Mouse (Mus musculus) frontal cortex, postnatal 10 days (tissue): ENCODE results near the gene Atxn7.
"Not testable (repeated sequence)": the region's sequence is repeated elsewhere in the genome, so short reads cannot be mapped to it uniquely, and the experiment has no call there.

Experiments
- DNase-seq, 2 experiments: peaks; one replicate each; pipeline ENCODE4 v3.0.0; 2022; ENCODE audit warnings: low spot score in 2 of 2, mixed read lengths in 1 of 2

The Atxn7 gene

DNA sequence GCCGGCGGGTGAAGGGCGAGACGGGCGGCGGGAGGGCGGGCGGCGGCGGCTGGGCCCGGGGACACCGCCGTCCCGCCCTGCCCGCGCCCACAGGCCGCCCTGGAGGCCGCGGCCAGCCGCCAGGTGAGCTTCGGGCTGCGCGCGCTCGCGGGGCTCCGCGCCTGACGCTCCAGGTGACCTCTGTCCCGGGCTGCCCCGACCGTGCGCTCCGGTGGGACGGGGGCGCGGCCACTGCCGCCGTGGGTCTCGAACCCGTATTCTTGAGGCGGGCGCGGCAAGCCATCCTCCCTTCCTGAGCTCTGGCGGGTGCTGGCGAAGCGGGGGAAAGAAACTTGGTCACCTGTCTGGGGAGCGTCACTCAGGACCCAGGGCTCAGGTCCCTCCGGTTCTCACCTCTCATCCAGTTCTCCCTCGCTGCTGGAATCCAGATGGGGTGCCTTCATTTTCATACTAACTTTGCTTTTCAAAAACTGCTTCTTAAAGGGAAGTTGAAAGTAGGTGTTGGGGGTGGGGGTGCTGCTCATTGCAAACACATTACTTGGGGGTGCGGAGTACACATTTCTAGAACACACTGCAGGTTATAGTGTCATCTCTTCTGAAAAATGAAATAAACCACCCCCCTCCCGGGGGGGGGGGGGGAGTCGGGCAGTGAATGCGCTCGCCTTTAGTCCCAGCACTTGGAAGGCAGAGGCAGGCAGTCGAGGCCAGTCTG, at the start of gene Atxn7, which contains the start of gene Thoc7:
TSS of gene Atxn7 (plus strand) at position 40 of the 712 bp plus-strand sequence.
TSS of gene Thoc7 (minus strand) at position 452 of the 712 bp plus-strand sequence.
- peak; percentile 17 to 34 for DNase-seq

DNA sequence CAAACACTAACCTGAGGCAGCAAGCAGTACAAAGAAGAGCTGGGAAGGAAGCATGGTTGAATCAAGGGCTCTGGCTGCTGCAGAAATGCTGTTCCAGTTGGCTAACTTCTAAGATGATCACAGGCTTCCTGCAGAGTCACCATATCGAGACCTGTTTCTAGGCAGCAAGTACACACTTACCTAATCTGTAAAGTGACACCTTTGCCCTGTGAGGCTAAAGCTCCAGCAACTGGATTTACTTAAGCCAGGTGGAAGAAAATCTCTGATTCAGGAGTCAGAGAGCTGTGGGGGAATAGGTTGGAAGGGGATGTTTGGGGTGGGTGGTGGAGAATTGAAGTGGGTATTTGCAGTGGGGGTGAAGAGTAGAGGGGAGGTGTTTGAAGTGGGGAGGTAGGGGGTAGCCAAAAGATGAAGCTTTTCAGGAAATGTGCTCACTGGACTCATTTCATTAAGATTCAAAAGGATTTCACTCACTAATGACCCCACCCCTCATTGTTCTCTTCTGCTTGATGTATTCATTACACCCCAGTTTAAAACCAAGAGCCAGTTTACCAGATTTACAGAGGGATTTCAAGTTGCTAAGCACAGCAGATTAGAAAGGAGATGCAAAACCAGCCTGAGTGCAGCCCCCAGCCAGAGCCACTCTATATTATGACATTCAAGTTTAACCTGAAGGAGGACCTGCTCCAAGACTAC, 46.7 kb upstream of the Atxn7 start, which contains the start of gene Gm281:
TSS of gene Gm281 (minus strand) at position 92 of the 696 bp plus-strand sequence.
- no peak for DNase-seq

DNA sequence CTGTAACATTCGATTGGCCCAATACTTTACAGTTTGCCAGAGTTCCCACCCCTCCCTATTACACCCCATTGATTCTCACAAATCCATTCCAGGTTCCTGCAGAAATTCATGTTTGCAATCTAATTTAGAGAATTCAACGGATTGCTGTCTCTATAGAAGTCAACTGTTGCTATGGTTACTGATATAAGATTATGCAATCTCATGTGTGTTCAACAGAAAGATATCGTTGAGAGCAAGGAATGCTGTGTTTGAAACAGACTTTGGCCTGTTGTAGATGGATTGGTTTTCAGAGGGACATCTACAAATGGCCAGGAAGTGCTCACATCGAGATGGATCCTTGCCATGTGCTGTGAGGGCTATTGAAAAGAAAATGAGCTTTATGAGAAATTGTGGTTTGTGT, 46.0 kb upstream of the Atxn7 start:
- DNase-seq, result no peak

DNA sequence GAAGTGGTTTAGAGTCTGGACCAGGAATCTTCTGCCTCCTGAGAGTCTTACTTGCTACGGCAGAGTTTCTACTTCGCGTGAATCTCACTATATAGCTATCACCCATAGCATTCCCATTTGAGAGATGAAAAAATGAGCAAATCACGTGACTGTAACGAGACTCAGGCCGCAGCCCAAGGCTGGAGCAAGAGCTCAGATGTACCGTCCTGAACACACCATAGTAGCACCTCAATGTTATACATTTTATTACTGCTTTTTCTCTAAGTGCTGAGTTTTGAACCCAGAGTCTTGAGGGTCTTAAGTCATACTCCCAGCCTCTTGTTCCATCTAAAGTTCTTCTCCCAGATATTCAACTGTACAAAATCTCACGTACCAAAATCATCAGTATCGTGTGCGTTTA, 44.0 kb upstream of the Atxn7 start:
- no peak for DNase-seq

DNA sequence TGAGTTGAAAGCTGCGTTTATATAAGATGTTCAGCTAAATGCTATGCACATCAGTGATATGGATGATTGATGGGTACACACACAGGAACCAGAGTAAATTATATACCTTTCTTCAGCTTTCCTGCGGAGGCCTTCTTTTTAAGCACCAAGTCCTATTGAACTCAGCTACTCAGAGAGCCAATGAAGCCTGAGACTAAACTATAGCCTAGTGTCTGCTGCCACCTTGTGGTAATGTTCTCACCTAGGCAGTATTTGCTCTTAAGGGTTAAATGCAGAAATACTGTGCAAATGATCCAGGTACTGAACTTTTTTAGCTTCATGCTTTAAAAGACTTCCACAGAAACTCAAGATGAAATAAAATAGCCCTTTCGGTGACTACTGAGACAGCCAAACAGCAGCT, 43.6 kb upstream of the Atxn7 start:
- DNase-seq, result peak; percentile 28 to 51

DNA sequence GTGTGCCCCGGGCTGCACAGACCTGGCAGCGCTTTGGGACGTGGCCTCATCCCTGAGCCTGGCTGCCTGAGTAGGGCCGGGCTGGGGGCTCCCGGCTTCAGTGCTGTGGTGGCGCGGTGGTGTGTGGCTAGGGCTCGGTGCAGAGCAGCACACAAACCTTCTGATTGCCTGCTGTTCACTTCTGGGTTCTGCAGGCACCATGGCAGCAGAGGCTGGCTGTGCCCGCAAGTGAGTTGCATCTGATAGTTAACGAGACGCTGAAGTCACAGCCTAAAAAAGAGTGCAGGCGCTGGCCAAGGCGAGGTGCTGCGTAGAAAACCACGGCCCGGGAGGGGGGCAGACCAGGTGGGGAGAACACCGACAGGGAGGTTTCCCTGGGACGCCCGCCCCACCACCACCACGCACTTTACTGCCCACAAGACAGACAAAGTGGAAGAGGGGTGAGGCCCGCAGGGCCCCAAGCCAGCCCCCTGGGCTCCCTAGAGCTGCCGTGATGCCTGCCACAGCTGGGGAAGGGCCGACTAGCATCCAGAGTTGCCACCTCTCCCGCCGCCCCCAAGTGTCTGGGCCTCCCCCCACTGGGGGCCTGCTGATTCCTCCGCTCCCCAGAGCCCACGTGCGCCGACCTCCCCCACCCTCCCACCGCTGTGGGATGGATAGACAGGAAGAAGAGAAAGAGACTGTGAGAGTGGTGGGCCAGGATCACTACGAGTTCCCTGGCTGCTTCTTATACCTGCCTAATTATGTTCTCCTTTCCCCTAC, 27.8 kb upstream of the Atxn7 start:
- no peak for DNase-seq

DNA sequence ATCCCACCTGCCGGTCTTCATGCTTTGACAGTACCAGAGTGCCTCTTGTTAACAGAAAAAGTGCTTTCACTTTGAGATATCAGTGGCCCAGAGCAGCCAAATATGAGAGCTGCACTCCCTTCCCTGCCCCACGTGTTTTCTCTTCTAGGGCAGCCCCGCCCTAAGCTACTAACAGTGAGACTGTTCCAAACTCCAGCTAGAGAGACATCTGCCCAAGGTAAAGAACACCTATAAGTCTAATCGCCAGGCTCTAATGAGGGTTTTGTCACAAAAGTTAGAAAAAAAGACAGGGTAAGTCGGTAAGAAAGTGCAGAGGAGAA, 27.2 kb upstream of the Atxn7 start:
- no peak for DNase-seq

DNA sequence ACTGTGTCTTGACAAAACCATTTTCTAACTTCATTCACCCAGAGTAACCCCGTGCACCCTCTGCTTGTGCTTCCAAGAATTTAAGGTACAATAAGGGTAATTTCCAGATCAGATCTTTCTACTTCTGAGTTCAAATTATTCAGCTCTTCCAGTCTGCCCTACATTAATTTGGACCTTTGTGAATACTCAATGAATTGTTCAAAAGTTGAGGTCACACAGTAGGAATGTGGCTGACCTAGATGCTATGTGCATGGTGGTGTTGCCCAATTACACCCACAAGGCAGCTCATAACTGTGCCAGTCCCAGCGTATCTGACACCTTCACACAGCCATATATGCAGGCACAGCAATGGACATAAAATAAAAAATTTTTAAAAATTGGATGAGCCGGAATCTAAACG, 16.6 kb upstream of the Atxn7 start:
- no peak for DNase-seq

DNA sequence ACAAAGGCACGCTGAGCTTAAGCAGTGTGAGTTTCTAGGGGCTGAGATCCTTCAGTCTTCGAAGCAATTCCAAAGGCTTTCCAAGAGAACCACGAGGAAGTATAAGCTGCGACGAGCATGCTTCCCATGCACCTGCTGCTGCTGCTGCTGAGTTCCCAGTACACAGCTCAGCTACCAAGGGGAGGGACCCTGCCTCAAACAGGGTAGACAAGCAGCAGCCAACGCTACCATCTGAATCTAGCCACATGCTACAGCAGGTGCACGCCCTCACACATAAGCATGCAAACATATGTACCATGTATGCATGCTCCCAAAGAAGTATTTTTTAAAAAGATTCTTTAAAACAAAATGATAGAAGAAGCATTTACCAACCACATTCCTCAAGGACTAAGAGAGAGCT, 12.9 kb upstream of the Atxn7 start:
- no peak for DNase-seq

DNA sequence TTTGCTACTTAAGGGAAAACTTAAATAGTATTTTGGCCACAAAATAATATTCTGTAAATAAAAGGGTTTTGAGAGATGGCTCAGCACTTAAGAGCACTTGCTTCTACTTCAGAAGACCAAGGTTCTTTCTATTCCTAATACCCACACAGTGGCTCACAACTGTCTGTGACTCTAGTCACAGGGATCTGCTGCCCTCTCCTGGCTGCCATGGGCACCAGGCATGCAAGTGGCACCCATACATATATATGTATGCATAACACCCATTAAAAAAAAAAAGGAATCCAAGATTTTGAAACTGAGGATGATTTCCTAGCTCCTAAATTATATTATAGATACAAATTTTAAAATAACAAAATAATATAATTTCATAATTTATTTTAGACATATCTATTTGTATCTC, 10.8 kb upstream of the Atxn7 start:
- no peak for DNase-seq

DNA sequence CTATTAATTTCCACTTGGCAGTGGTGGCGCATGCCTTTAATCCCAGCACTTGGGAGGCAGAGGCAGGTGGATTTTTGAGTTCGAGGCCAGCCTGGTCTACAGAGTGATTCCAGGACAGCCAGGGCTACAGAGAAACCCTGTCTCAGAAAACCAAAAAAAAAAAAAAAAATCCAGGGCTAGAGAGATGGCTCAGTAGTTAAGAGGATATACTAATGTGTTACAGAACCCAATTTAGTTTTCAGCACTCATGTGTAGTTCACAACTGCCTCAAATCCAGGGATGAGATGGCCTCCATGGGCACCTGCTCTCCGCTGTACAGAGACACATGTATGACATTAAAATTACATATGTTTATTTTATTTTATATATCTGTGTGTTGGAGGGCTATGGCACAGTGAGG, 9.1 kb upstream of the Atxn7 start:
- not testable (repeated sequence) for DNase-seq

DNA sequence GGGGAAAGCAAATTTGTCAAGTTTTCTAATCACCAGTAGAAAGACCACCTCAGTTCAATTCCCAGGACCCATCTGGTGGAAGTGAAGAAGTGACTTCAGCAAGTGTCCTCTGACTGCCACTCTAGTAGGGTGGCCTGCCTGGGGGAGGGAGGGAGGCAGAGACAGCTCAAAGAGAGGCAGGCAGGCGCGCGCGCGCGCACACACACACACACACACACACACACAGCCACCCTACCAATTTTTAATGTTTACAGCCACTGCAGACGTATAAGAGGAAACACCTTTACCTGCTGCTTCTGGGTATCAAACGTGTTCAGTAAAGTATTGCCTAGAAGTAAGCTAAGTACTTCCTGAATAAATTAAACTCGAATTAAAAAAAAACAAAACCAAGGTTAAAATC, 1.2 kb upstream of the Atxn7 start:
- DNase-seq, result peak in 1 of 2 experiments; percentile 15

DNA sequence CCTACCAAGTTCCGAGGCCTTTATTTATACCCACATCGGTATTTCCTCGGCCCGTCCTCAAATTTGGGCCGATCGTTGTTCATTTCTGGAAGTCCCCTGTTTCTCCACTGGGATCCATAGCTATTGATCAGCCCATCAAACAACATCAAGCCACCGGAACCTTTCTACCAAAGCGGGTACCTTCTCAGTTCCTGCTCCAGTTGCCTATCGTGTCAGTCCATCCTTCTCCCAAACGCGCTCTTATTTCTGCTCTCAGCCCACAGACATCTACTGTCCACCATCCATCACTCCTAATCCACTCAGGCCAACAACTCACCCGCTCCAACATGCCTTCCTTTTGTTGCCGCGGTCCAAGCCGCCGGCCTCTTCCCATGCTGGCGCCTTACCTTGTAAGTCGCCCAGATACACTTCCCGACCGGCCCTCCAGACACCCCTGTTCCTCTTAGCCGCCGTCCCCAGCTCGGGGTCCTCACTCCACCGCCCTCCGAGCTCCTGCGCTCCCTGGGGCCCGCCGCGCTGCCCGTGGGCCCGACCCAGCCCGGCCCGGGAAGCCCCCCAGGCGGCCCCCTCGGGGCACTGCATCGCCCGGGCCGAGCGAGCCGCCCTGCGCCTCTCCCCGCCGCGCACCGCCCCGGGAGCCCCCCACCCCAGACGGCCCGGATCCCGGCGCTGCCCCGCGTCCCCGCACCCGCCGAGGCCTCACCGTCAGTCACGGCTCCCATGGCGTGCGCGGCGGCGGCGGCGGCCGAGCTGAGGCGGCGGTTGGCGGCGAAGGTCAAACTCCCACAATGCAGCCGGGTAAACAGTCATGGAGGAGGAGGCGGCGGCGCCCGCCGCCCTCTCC, 536 bp upstream of the Atxn7 start:
- DNase-seq, result peak; percentile 13 to 59

DNA sequence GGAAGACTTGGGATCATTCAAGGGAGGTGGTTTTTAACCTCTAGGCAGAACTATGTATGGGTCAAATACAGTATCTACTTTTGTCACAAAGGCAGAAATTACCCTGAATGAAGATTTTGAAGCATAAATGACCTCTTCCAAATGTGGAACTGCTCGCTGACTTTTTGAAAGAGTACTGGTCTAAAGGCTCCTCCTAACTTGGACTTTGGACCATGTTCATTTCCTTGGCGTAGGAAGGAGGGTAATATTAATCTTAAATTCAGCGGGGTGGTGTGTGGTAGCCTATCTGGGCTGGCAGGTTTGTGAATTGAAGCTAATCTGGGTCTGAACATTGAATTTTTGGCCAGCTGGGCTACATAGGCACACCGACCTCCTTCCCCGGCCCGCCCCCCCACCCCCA, 1.2 kb downstream of the Atxn7 start:
- no peak for DNase-seq

DNA sequence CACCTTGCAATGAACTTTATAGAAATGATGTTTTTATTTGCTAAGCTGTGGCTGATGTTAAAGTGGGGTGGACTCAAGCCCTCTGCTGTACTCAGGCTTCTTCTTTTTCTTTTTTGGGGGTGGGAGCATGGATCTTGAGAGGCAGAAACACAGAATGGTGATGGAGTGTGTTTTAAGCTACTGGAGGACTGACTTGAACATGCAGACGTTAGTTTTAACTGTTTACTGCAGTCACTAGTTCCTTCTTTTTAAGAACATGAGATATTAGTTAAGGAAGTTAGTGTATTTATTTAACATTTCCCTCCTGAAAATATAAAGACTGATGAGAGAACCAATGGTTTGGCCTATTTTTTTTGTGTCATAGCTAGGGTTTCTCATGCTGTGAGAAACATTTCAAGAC, 2.3 kb downstream of the Atxn7 start:
- DNase-seq, result no peak

DNA sequence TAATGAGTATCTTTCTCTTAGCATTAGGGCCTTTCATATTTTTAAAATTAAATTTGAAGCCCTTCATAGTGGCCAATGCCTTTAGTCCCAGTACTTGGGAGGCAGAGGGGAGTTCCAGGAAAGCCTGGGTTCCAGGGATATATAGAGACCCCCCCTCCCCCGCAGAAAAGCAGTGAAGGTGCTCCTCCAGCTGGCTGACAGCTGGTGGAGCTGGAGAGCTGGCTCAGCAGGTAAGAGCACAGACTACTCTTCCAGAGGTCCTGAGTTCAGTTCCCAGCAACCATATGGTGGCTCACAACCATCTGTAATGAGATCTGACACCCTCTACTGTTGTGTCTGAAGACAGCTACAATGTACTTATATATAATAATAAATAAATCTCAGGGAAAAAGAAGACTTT, 6.4 kb downstream of the Atxn7 start:
- DNase-seq, result no peak

DNA sequence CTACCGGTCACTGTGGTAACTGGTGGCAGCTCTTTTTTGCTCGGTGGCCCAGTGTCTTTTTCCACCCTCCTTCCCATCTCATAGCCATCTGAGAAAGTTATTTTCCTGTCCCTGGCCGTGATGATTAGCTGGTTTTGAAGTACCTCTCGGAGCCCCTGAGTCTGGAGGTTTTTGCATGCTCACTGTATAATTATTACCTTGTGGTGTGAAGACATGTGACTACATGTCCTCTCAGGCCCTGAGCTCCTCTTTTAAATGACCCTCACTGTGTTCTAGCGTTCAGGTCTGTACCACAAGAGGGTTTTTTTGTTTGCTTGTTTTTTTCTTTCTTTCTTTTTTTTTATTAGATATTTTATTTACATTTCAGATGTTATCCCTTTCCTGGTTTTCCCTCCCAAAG, 7.2 kb downstream of the Atxn7 start:
- DNase-seq, result no peak

DNA sequence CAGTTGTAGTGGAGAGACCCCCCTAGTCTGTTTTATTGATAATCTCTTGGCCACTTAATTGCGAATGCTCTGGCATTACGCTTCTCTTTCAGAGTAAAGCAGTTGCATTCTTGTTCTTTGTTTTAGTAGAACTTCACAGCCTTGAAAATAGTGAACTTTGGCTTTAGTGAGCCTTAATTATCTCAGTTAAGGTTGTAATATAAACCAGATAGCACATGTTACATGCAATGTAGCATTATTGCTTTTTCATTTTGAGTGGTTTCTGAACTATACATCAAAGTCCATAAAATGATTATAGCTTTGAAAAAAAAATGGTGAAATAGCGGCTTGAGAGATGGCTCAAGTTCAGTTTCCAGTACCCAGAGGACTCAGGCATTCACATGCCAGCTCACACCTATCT, 9.3 kb downstream of the Atxn7 start:
- DNase-seq, result no peak

DNA sequence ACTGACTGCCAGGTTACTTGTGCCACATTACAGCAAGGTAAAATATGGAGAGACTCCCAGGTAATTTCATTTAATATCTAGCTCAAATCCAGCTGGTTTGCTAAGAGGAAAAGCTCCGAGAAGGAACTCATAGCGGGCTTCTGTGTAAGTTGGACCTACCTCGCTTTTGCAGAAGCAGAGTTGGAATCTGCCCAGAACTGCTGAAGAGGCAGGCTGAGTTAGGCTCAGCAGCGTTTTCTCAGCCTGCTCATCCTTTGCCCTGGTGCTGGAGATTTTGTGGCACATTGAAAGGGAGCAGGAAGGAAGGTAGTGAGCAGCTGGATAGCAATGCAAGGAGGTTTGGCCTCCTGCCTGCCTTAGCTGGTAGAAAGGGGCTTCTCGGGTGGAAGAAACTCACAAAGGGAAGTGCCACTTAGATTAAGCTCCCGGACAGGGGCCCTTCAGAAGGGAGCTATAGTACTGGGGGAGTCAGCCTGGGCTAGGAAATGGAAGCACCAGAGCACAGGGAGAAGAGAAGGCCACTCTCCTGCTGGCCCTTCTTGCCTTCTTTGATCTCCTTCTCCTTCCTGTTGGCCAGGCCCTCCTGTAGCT, 10.5 kb downstream of the Atxn7 start:
- DNase-seq, result no peak

DNA sequence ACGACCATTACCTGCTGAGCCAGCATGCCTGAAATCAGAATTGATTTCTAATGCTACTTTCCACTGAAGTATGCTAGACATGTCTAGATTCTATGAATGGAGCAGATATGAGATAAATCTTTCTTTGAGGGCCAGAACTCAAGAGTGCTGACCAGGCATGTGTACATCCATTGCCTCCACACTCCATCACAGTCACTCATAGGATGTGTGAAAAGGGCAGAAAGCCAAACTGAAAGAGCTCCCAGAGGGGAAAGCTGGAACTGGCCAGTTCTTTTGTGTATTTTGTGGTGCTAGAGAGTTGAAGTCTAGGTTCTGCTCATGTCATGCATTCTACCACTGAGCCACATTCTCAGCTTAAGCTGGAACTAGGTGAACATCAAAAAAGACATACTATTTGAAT, 16.3 kb downstream of the Atxn7 start:
- no peak for DNase-seq

DNA sequence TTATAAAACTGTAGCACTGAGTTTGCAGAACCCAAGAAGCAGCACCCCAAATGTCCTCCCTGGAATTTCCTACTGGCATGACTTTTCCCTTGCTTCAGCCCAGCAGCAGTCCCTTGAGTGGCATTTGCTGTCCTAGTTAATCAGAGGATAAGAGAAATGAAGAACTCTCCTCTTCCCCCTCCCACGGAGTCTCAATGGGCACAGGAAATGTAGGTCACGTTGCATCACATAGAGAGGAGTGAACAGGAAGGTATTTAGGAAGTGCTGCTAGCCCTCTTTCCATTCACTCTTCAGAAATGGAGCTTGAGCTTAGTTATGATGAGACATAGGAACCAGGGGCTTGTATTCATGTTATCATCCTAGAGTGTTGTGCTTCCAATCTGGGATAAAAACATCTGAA, 20.0 kb downstream of the Atxn7 start:
- DNase-seq, result no peak

DNA sequence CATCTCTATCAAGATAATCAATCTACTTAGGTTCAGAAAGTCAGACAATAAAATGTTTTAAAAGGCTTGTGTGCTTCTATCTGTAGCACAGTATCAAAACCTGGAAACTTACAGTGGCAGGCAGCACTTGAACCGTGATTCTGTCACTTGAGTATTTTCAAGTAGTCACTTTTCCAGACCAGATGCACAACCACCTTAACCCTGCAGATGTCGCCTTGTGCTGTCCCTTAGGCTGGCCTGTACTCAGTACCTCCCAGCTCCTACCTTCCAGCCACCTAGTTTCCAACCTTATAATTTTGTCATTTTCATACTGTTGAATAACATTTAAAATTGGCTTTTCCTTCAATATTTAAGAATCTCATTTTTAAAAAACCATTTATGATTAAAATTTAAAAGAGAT, 20.9 kb downstream of the Atxn7 start:
- no peak for DNase-seq
